Mouse (Mus musculus): ENCODE results near the gene Ang2. TPM values are rescaled to one million over a fixed set of nuclear protein-coding genes. Genes with fewer than 3 reads are reported as not detected.

The Ang2 gene
- polyA plus RNA-seq, 1 experiment from 2014 or later, result not detected

DNA sequence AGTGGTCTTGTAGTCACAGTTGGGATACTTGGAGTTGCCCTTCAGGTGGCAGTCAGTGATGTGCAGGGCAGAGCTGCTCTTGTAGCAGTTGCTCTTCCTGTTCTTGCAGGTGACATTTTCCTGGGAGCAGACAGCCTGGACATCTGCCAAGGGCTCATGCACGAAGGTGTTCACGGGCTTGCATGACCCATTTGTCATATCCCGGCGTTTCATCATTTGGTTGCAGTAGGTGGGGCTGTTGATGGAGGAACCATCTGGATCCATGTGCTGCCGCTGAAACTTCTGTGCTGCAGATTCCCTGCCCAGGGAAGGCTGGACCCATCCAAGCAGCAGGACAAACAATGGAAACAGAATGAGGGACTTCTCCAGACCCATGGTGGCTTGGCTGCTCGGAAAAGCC, 53.4 kb downstream of the Ang2 start:
- Histone ChIP-seq H3K27me3 (ENCODE audit: control insufficient read depth, insufficient read depth, low read length) (no peaks in the 10 kb centered on the region), H3K4me3 (ENCODE audit: low read depth, low read length) (no peak overlapping the region), H3K4me2 (replicated peaks; ENCODE audit: low read depth, low read length) (no peak overlapping the region), H3K9me3 (ENCODE audit: control insufficient read depth, low read depth, low read length) (no peaks in the 10 kb centered on the region), H3K27ac (ENCODE audit: low read length) (no peak overlapping the region), H3K36me3 (ENCODE audit: control insufficient read depth, insufficient read depth, low read length) (no peaks in the 10 kb centered on the region), H3K9ac (replicated peaks; ENCODE audit: low read depth, low read length) (no peak overlapping the region), H3K4me1 (ENCODE audit: control insufficient read depth, insufficient read depth, low read length) (no peaks in the 10 kb centered on the region)
- 58% methylated on average over 6 of the region's 6 CpGs for WGBS
- no peak for ATAC-seq (ENCODE audit: insufficient number of reproducible peaks, insufficient read depth, low FRiP score, low read depth)

Other genes starting within 250 kb of the Ang2 start
- 0.31 TPM in 1 of 2 replicates, not detected in the other for gene Pnp2, start 243.2 kb downstream of the Ang2 start, polyA plus RNA-seq (2014; fragmentation: Nextera tagmentation; extraction: Ambion mirVana)
- 0.22 TPM in 1 of 2 replicates, not detected in the other for gene Rnase10, start 191.4 kb downstream of the Ang2 start, polyA plus RNA-seq (2014; fragmentation: Nextera tagmentation; extraction: Ambion mirVana)
- not detected in 2 replicates for gene Rnase9, start 157.3 kb downstream of the Ang2 start, polyA plus RNA-seq (2014; fragmentation: Nextera tagmentation; extraction: Ambion mirVana)
- gene Rnase11, start 149.0 kb downstream of the Ang2 start, polyA plus RNA-seq (2014; fragmentation: Nextera tagmentation; extraction: Ambion mirVana), result not detected in 2 replicates
- gene Rnase12, start 141.5 kb downstream of the Ang2 start, polyA plus RNA-seq (2014; fragmentation: Nextera tagmentation; extraction: Ambion mirVana), result 0.80 TPM in 1 of 2 replicates, not detected in the other
- gene Olfr750, start 124.7 kb downstream of the Ang2 start, polyA plus RNA-seq (2014; fragmentation: Nextera tagmentation; extraction: Ambion mirVana), result not detected in 2 replicates
- gene Rnase4, start 108.1 kb downstream of the Ang2 start, polyA plus RNA-seq (2014; fragmentation: Nextera tagmentation; extraction: Ambion mirVana), result 60.3 and 72.3 TPM in 2 replicates
- 11.6 and 16.5 TPM in 2 replicates for gene Ang, start 108.0 kb downstream of the Ang2 start, polyA plus RNA-seq (2014; fragmentation: Nextera tagmentation; extraction: Ambion mirVana)
- gene Eddm3b, start 84.7 kb downstream of the Ang2 start, polyA plus RNA-seq (2014; fragmentation: Nextera tagmentation; extraction: Ambion mirVana), result not detected in 2 replicates
- gene Rnase6, start 75.2 kb downstream of the Ang2 start, polyA plus RNA-seq (2014; fragmentation: Nextera tagmentation; extraction: Ambion mirVana), result 0.32 and 1.4 TPM in 2 replicates
- gene Rnase1, start 52.4 kb downstream of the Ang2 start, polyA plus RNA-seq (2014; fragmentation: Nextera tagmentation; extraction: Ambion mirVana), result 0.87 and 1.5 TPM in 2 replicates
- gene Rnase2b, start 36.9 kb downstream of the Ang2 start, polyA plus RNA-seq (2014; fragmentation: Nextera tagmentation; extraction: Ambion mirVana), result not detected in 2 replicates
- not detected in 2 replicates for gene Ear14, start 4.2 kb upstream of the Ang2 start, polyA plus RNA-seq (2014; fragmentation: Nextera tagmentation; extraction: Ambion mirVana)
- gene Rnase2a, start 57.0 kb upstream of the Ang2 start, polyA plus RNA-seq (2014; fragmentation: Nextera tagmentation; extraction: Ambion mirVana), result not detected in 2 replicates
- not detected in 2 replicates for gene Gm7247, start 162.6 kb upstream of the Ang2 start, polyA plus RNA-seq (2014; fragmentation: Nextera tagmentation; extraction: Ambion mirVana)
- not detected in 2 replicates for gene Vmn2r88, start 211.7 kb upstream of the Ang2 start, polyA plus RNA-seq (2014; fragmentation: Nextera tagmentation; extraction: Ambion mirVana)

Data from stomach, embryonic 14.5 days (tissue).